In the genomic region with DNA sequence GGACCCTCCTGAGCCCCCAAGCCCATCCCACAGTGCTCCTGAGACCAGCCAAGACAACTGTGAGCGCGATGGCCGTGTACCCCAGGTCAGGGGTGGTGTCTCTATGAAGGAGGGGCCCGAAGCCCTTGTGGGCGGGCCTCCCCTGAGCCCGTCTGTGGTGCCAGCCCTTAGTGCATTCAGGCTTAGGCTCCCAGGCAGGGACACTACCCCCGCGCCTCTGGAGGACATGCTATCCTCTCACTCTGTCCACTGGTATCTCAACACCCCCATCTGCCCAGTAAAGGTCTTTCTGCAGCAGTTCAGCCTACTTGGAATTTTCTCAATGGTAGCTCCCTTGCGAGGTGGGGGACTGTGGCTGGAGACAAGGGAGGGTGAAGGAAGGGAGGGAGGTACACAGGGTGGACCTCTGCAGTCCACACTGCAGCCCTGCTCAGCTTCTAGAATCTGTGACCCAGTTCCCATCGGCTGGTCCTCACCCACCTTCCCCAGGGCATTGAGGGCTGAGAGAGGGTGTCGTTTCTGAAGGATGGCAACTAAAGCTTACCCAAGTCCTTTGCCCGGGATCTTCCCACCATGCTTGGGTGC, we compare ENCODE assay signal across 14 mouse cellular contexts.
"Had no signal": no experiment of that assay in that cellular context is flagged by ENCODE, and none has a peak within 500 bp of the region (broad histone marks: within the 10 kb centered on the region; RNA-seq: fewer than 3 reads in every experiment).

No protein-coding gene starts in this region.

- H3K4me2 ChIP-seq: limb, embryonic 13.5 days; liver, embryonic 12.5 days; liver, embryonic 15.5 days; midbrain, embryonic 13.5 days had no signal

- H3K27me3 ChIP-seq: limb, embryonic 13.5 days; liver, embryonic 12.5 days; liver, embryonic 15.5 days; midbrain, embryonic 13.5 days had no signal

- DNase-seq: layer of hippocampus, adult 9-11 months; liver; lung, adult 18-20 months; thymus, adult 18-20 months; thymus, postnatal 36 days had no signal

- H3K9me3 ChIP-seq: limb, embryonic 10.5 days; limb, embryonic 13.5 days; liver, embryonic 12.5 days; liver, embryonic 15.5 days; midbrain, embryonic 13.5 days had no signal

- ATAC-seq: intestine, postnatal 0 days; liver, embryonic 12.5 days; lung, postnatal 0 days; midbrain, embryonic 13.5 days had no signal

- H3K27ac ChIP-seq: layer of hippocampus, adult 2 months; limb, embryonic 10.5 days; limb, embryonic 13.5 days; liver, embryonic 12.5 days; liver, embryonic 15.5 days; macrophage; midbrain, embryonic 13.5 days had no signal

- H3K4me3 ChIP-seq: layer of hippocampus, adult 2 months; limb, embryonic 10.5 days; limb, embryonic 13.5 days; liver, embryonic 12.5 days; liver, embryonic 15.5 days; midbrain, embryonic 13.5 days had no signal

- H3K4me1 ChIP-seq: limb, embryonic 10.5 days; limb, embryonic 13.5 days; midbrain, embryonic 13.5 days had no signal

- H3K9ac ChIP-seq: limb, embryonic 13.5 days; liver, embryonic 12.5 days; liver, embryonic 15.5 days; midbrain, embryonic 13.5 days had no signal
